Mouse (Mus musculus): ENCODE data around the gene Tomm20. TPM values are rescaled to one million over a fixed set of nuclear protein-coding genes. Genes with fewer than 3 reads are reported as not detected.
A peak's percentile ranks its signal among the peaks of the same experiment; 100 is the strongest.

The Tomm20 gene
- 117 and 450 TPM in 2 replicates for polyA plus RNA-seq (2012; rRNA removed)

GRCm38 (mm10) chr8:126945730-126946163 is at the start of gene Tomm20:
Gene Tomm20, minus strand, starts transcription at chr8:126945844.
- Histone ChIP-seq H3K27ac (ENCODE audit: insufficient read depth, low read depth, low read length) (peak within 1 kb of the TSS; percentile 60), H3K27me3 (ENCODE audit: control insufficient read depth, insufficient read depth, low read length) (no peaks in the 10 kb centered on the region), H3K4me1 (ENCODE audit: control insufficient read depth, insufficient read depth, insufficient read length, low read length) (peaks cover 9% of the 10 kb centered on the region; the same call in 1 of the 2 replicates), H3K36me3 (ENCODE audit: control insufficient read depth, insufficient read depth, low read length) (peaks cover 13% of the 10 kb centered on the region), H3K4me3 (ENCODE audit: low read depth, low read length) (peak within 1 kb of the TSS; percentile 86)
- TF ChIP-seq POLR2A (IDR thresholded peaks at IDR 0.05; ENCODE audit: low read depth, low read length) (no peak), CTCF (IDR thresholded peaks at IDR 0.05; ENCODE audit: extremely low read depth, insufficient read length, insufficient replicate concordance, low read depth, low read length) (no peak)
- under 1% methylated on average over 48 of the region's 48 CpGs for WGBS

DNA sequence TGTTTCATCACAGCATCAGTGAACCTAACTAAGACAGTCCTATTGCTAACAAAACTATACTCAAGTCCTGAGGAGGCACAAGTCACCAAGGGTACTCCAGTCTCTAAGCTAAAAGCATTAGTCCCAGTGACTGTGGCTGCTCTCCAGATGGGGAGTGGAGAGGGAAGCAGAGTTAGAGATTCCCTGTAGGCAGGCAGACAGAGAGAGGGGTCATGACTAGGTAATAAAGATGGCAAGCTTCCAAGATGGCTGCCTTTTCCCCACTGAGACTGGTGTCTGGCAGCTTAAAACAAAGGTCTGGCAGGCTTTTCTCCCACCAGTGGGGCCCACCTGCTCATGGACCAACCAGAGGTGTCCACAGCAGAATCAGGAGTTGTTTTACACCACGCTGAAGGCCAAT is 48.9 kb upstream of the Tomm20 start:
- TF ChIP-seq CTCF (IDR thresholded peaks at IDR 0.05; ENCODE audit: extremely low read depth, insufficient read length, insufficient replicate concordance, low read depth, low read length) (no peak), POLR2A (IDR thresholded peaks at IDR 0.05; ENCODE audit: low read depth, low read length) (no peak)
- 75% methylated on average over 1 of the region's 1 CpGs for WGBS
- Histone ChIP-seq H3K4me3 (ENCODE audit: low read depth, low read length) (no peak overlapping the region), H3K27ac (ENCODE audit: insufficient read depth, low read depth, low read length) (no peak overlapping the region), H3K27me3 (ENCODE audit: control insufficient read depth, insufficient read depth, low read length) (no peaks in the 10 kb centered on the region), H3K4me1 (ENCODE audit: control insufficient read depth, insufficient read depth, insufficient read length, low read length) (no peaks in the 10 kb centered on the region), H3K36me3 (ENCODE audit: control insufficient read depth, insufficient read depth, low read length) (no peaks in the 10 kb centered on the region)

DNA sequence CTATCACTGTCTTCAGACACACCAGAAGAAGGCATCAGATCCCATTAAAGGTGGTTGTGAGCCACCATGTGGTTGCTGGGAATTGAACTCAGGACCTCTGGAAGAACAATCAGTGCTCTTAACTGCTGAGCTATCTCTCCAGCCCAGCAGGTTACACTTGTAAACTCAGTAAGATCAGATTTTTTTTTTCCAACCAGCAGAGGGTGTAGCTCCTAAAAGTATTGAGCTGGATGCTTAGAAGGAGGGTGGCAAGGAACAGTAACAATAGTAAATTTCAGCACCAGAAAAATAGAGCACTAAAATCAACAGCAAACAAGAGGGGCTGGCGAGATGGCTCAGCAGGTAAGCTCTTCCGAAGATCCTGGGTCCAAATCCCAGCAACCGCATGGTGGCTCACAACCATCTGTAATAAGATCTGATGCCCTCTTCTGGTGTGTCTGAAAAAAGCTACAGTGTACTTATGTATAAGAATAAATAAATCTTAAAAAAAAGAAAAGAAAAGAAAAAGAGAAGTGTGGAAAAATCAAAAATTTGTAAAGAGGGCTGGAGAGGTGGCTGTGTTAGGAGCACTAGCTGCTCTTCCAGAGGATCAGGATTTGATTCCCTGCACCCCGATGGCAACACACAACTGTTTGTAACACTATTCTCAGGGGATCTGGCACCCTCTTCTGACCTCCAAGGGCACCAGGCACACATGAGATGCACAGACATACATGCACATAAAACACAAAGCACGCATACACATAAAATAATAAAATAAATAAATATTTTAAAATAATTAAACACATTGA is 43.9 kb upstream of the Tomm20 start:
- WGBS, result 79% methylated on average over 5 of the region's 5 CpGs
- Histone ChIP-seq H3K4me3 (ENCODE audit: low read depth, low read length) (no peak overlapping the region), H3K27me3 (ENCODE audit: control insufficient read depth, insufficient read depth, low read length) (no peaks in the 10 kb centered on the region), H3K27ac (ENCODE audit: insufficient read depth, low read depth, low read length) (no peak overlapping the region), H3K36me3 (ENCODE audit: control insufficient read depth, insufficient read depth, low read length) (no peaks in the 10 kb centered on the region), H3K4me1 (ENCODE audit: control insufficient read depth, insufficient read depth, insufficient read length, low read length) (no peaks in the 10 kb centered on the region)
- no peak for TF ChIP-seq CTCF (IDR thresholded peaks at IDR 0.05; ENCODE audit: extremely low read depth, insufficient read length, insufficient replicate concordance, low read depth, low read length)
- no peak for TF ChIP-seq POLR2A (IDR thresholded peaks at IDR 0.05; ENCODE audit: low read depth, low read length)

DNA sequence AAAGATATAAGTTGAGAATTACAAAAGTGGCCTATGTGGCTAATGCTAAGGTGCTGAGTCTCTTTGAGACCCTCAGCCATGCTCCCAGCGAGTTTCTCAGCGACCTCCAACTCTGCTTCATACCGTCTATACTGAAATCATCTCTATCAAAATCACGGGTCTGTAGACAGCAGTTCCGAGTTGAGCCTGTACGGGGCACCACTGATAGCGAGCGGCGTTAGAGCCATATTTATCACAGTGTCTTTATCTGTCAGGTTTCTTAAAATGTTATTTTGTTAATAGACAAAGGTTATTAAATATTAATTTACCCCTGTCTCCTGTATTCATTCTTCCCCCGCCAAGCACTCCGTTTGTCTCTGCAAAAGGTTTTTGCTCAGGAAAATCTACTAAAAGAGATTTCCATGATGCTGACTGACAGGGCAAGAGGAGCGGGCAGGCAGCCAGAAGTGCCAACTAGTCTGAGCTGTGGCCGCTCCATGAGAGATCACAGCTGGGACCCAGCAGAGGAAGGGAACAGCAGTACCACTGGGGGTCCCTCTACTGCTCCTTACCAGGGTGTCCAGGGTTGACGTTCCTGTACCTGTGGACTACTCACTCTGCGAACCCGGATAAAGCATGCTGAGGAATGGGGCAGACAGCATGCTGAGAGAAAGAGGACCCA is 42.8 kb upstream of the Tomm20 start:
- 69% methylated on average over 16 of the region's 16 CpGs for WGBS
- TF ChIP-seq CTCF (IDR thresholded peaks at IDR 0.05; ENCODE audit: extremely low read depth, insufficient read length, insufficient replicate concordance, low read depth, low read length), result no peak
- no peak for TF ChIP-seq POLR2A (IDR thresholded peaks at IDR 0.05; ENCODE audit: low read depth, low read length)
- H3K4me1 ChIP-seq (ENCODE audit: control insufficient read depth, insufficient read depth, insufficient read length, low read length), result no peaks in the 10 kb centered on the region
- no peak overlapping the region for H3K4me3 ChIP-seq (ENCODE audit: low read depth, low read length)
- no peaks in the 10 kb centered on the region for H3K36me3 ChIP-seq (ENCODE audit: control insufficient read depth, insufficient read depth, low read length)
- H3K27ac ChIP-seq (ENCODE audit: insufficient read depth, low read depth, low read length), result no peak overlapping the region
- H3K27me3 ChIP-seq (ENCODE audit: control insufficient read depth, insufficient read depth, low read length), result no peaks in the 10 kb centered on the region

GRCm38 (mm10) chr8:126986495-126986894 is 40.9 kb upstream of the Tomm20 start:
- TF ChIP-seq POLR2A (IDR thresholded peaks at IDR 0.05; ENCODE audit: low read depth, low read length), result no peak
- peak; percentile 99 for TF ChIP-seq CTCF (IDR thresholded peaks at IDR 0.05; ENCODE audit: extremely low read depth, insufficient read length, insufficient replicate concordance, low read depth, low read length)
- WGBS, result under 1% methylated on average over 12 of the region's 12 CpGs
- H3K27ac ChIP-seq (ENCODE audit: insufficient read depth, low read depth, low read length), result no peak overlapping the region
- no peak overlapping the region for H3K4me3 ChIP-seq (ENCODE audit: low read depth, low read length)
- no peaks in the 10 kb centered on the region for H3K36me3 ChIP-seq (ENCODE audit: control insufficient read depth, insufficient read depth, low read length)
- H3K27me3 ChIP-seq (ENCODE audit: control insufficient read depth, insufficient read depth, low read length), result no peaks in the 10 kb centered on the region
- H3K4me1 ChIP-seq (ENCODE audit: control insufficient read depth, insufficient read depth, insufficient read length, low read length), result no peaks in the 10 kb centered on the region

- no peaks in the 10 kb centered on the region for H3K36me3 ChIP-seq (ENCODE audit: control insufficient read depth, insufficient read depth, low read length)
- WGBS, result 32% methylated on average over 5 of the region's 5 CpGs
- no peak overlapping the region for H3K4me3 ChIP-seq (ENCODE audit: low read depth, low read length)
- peak overlapping the region; percentile 56 for H3K27ac ChIP-seq (ENCODE audit: insufficient read depth, low read depth, low read length)
- TF ChIP-seq CTCF (IDR thresholded peaks at IDR 0.05; ENCODE audit: extremely low read depth, insufficient read length, insufficient replicate concordance, low read depth, low read length), result no peak
- no peak for TF ChIP-seq POLR2A (IDR thresholded peaks at IDR 0.05; ENCODE audit: low read depth, low read length)
- no peaks in the 10 kb centered on the region for H3K27me3 ChIP-seq (ENCODE audit: control insufficient read depth, insufficient read depth, low read length)
- peaks cover 5% of the 10 kb centered on the region; the same call in 1 of the 2 replicates for H3K4me1 ChIP-seq (ENCODE audit: control insufficient read depth, insufficient read depth, insufficient read length, low read length)
Observed at GRCm38 (mm10) chr8:126980046-126980445, 34.4 kb upstream of the Tomm20 start.
